Mouse (Mus musculus) left cerebral cortex, adult 11 months (tissue): ENCODE results near the gene Nr1i3.

Experiments used
- DNase-seq: peaks from one replicate; pipeline ENCODE4 v3.0.0; 2022; ENCODE audit warnings: low spot score

Gene Nr1i3

DNA sequence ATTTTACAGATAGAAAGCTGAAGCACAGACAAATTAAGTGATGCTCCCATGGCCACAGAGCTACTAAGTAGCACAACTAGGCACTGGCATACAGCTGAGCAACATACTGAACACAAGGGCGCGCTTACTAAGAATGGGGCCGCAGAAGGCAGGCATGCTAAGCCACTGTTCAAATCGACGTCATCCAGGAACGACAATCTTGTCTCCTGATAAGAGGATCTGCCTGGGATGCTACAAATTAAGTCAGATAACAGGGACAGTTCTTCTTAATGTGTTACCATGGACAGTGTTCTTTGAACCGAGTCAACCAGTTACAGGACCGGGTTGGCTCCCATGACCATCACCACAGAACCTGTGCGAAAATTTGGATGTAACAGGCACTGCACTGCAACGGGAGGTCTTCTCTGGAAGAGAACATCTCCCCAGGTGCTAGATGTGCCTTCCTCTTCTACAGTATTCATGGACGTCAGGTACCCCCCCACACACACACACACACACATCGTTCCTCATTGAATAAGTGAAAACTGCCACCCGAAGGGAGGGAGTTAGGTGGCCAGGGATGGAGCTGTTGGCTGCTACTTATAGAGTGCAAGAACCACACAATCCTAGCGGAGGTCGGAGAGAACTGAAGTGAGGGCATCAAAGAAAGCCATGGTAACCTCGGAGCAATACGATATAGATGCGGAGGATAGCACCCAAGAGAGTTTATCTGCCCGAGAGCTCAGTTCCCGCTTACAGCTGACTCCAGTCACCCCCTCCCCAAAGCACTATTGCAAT is 18.5 kb upstream of the Nr1i3 start:
- DNase-seq: no peak

- DNase-seq: peak; percentile 66
Observed at GRCm38 (mm10) chr1:171195887-171196397, 17.8 kb upstream of the Nr1i3 start, which contains the start of gene Pcp4l1. TSS of gene Pcp4l1 (minus strand) at chr1:171196268.

GRCm38 (mm10) chr1:171199532-171199931 is 14.2 kb upstream of the Nr1i3 start:
- DNase-seq: no peak

GRCm38 (mm10) chr1:171200769-171201168 is 13.0 kb upstream of the Nr1i3 start:
- DNase-seq: no peak

GRCm38 (mm10) chr1:171203471-171204248 is 10.1 kb upstream of the Nr1i3 start:
- no peak for DNase-seq

- DNase-seq: no peak
Observed at GRCm38 (mm10) chr1:171204249-171204644, 9.5 kb upstream of the Nr1i3 start.

DNA sequence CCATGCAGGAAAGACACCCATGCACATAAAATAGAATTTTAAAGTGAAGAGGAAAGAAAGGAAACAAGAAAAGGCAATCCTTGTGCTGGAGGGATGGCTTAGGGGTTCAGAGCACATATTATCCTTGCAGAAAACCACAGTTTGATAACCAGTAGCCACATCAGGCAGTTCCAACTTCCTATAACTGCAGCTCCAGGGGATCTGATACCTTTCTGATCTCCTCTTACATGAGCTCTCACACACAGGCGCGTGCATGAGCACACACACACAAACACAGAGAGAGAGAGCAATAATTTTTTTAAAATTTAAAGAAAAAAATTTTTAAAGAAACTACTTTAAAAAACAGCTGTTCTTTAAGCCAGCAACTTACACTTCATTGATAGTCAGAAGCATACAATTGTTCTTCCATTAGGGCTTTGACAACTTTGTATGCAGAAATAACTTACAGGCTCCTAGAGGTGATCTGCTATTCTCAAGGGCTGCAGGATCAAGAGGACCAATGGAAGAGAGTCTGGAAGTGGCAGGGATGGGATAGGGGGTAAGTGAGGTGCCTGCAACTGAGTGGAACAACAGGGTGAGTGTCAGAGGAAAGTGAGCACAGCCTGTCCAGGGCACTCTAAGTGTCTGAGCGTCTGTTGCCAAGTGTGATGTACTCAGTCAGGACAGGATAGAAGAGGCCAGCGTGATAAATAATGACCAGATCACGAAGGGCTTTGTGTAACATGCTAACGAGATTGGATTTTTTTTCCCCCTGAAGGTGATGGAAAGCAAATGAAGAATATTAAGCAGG is 7.9 kb upstream of the Nr1i3 start:
- DNase-seq: no peak

GRCm38 (mm10) chr1:171209409-171209808 is 4.4 kb upstream of the Nr1i3 start:
- DNase-seq: no peak

DNA sequence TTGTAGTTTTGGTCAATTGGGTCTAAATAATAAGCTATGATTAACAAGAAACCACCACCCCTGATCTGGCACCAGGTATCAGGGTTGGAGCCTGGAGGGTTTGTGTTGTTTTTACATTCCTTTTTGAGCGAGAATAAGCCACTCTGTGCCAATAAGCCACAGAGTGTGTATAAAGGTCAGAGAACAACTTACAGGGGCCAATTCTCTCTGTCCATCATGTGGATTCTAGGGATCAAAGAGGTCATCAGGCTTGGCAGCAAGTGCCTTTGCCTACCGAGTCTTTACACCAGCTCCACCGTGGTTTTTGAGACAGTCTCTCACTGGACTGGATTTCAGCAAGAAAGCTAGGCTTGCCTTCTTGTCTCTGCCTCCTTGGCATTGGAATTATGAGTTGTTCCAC is 916 bp upstream of the Nr1i3 start:
- no peak for DNase-seq

GRCm38 (mm10) chr1:171216241-171216955 is 2.6 kb downstream of the Nr1i3 start:
- DNase-seq: no peak

DNA sequence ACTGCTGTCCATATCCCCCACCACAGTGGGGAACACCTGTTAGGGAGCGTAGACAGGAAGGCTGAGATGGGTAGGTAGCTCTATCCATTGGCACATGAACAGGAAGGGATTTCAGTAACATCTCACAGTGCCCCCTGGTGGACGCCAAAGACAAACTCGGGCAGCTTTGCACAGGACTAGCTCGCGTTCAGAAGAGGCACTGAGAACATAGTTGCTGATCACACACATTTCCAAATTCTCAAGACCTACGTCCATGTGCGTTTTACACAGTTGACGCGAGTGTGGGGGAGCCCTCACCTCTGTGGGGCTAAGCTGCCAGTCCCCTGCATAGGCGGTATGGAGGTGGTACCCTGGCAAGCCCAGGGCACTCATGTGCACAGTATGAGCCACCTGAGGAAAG is 7.1 kb downstream of the Nr1i3 start:
- peak; percentile 82 for DNase-seq

DNA sequence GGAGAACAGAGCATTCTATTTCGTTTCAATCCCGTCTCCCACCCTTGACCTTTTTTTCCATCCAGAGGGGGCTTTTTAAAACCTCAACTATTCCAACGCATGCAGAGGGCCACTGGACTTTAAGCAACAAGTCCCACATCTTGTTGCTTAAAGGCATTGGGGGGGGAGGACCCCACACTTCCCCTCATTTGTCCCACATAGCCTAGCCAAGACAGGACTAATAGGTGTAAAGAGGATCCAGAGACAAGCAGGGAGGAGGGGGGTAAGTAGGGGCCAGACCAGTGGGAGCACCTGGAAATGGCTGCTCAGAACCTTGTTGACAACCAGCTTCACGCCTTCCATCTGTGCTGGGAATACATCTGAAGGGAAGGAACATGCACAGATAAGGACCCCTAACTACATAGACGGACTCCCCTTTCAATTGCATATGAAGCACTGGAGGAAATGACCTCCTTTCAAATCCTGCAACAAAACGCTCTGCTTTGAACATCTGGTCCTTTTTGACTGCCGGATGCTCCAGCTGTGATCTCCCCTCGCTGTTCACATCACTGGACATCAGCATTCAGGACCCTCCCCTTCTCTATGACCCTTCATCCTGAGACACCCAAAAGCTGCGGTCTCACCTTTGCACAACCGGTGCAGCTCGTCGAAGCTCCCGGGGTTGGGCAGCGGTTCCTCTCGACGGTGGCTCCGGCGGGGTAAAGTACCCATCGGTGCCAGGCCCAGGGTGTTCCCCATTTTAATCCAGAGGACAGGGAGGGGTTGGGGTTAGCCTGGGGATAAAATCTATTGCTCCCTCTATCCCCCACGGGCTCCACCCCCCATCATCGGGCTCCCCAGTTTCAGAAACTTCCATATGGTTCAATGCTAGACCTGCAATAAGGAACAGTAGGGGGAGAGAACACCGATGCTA is 7.8 kb downstream of the Nr1i3 start:
- DNase-seq: no peak

DNA sequence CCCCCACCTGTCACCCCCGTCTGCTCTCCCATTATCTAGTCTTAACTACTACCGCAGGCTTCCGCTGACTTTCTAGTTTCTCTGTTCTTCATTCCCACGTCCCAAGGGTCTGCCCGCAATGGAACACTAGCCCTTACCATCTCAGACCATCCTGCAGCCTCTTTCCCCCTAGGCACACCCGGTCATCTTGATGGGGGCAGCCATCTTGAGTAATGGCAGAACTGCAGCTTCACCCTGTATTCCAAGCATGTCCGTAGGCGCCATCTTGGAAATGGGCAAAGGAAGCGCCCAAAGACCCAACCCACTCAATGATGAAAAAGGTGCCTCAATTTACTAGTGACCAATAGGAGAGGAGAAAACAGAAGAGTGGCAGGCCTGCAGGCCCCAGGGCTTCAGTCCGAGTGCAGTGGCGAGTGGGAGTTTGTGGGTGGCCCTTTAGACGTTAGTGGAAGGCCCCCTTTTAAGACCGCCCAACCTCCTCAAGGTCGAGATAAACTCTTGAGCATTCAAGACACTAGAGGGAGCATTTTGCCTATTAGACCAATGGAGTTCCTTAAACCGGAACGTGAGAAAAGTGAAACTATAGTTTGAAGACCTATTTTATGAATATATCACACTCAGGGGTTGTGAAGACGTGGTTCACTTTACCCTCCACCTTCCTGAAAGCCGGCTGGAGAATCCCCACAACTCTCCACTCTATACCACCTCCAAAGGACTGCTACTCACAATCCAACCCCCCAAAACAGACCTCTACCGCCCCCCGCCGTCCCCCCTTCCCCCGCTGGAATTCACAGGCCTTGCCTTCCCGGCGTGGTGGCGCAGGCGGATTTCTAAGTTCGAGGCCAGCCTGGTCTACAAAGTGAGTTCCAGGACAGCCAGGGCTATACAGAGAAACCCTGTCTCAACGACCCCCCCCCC is 8.7 kb downstream of the Nr1i3 start, which contains the start of gene Tomm40l:
TSS of gene Tomm40l (minus strand) at position 277 of the 918 bp plus-strand sequence.
- DNase-seq: peak; percentile 97

DNA sequence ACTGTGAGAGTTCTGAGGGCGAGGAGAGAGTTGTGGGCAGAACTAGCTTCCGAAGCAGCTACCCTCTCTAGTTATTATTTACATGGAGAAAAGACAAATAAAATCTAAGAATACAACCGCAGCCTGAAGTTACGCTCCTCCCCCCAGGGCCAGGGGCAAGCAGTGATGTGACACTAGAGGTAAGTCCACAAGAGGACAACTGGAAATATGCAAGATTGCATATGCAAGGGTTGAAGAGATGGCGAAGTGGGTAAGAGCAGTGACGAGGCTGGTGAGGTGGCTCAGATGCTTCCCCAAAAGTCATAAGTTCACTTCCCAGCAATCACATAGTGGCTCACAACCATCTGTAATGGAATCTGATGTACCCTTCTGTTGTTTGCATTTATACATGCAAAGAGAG is 9.4 kb downstream of the Nr1i3 start:
- no peak for DNase-seq

GRCm38 (mm10) chr1:171223796-171224195 is 10.0 kb downstream of the Nr1i3 start:
- DNase-seq: no peak

- no peak for DNase-seq
Observed at GRCm38 (mm10) chr1:171224857-171225256, 11.1 kb downstream of the Nr1i3 start, which contains the start of gene Apoa2. TSS of gene Apoa2 (plus strand) at chr1:171225054.

GRCm38 (mm10) chr1:171226780-171227179 is 13.0 kb downstream of the Nr1i3 start:
- no peak for DNase-seq

DNA sequence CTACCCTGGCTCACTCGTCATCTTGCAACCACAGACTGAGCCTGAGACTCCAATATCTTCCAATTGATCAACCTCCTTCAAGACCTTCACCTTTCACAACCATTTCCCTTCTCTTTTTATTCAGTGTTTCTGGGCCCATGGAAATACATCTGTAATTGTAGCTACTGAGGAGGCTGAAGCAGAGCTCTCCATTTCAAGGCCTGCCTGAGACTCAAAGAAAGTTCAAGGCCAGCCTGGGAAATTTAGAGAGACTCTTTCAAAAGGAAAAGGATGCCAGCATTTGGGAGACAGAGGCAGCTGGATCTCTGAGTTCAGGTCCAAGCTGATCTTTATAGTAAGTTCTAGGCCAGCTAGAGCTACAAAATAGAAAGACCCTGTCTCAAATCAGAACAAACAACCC is 14.1 kb downstream of the Nr1i3 start:
- DNase-seq: no peak

GRCm38 (mm10) chr1:171229750-171230149 is 16.0 kb downstream of the Nr1i3 start:
- DNase-seq: no peak
